In genomic region chr5:43749092-43749491, GRCm38 (mm10) we compare ENCODE assay signal across 17 mouse cellular contexts.
A peak's percentile ranks its signal among the peaks of the same experiment; 100 is the strongest.
DNase-seq lines count a peak whose midpoint lies in the region; ATAC-seq and TF ChIP-seq lines count a peak whose summit lies in the region.
"Had no signal": no experiment of that assay in that cellular context is flagged by ENCODE, and none has a peak within 500 bp of the region (broad histone marks: within the 10 kb centered on the region; RNA-seq: fewer than 3 reads in every experiment).

No protein-coding gene starts in this region.

- 81% methylated on average over 3 of the region's 3 CpGs for WGBS in intestine, postnatal 0 days
- 79% methylated on average over 3 of the region's 3 CpGs for WGBS in intestine, embryonic 15.5 days
- WGBS in midbrain, embryonic 10.5 days: 90% methylated on average over 3 of the region's 3 CpGs

- H3K4me1 ChIP-seq in intestine, postnatal 0 days (replicated peaks; ENCODE audit: control insufficient read depth, insufficient read depth, low read length): no peaks in the 10 kb centered on the region
- no peaks in the 10 kb centered on the region for H3K4me1 ChIP-seq in intestine, embryonic 15.5 days (replicated peaks)
- no peaks in the 10 kb centered on the region for H3K4me1 ChIP-seq in midbrain, embryonic 10.5 days
- H3K4me1 ChIP-seq: heart, embryonic 13.5 days; liver, embryonic 13.5 days; neural tube, embryonic 15.5 days had no signal

- peak; percentile 44; the same call in 1 of the 2 replicates for TF ChIP-seq CTCF in intestine, postnatal 0 days (IDR thresholded peaks at IDR 0.05; ENCODE audit: low read depth)

- no peaks in the 10 kb centered on the region for H3K27me3 ChIP-seq in intestine, postnatal 0 days (replicated peaks; ENCODE audit: control insufficient read depth, insufficient read depth, low read length)
- H3K27me3 ChIP-seq in intestine, embryonic 15.5 days (replicated peaks): no peaks in the 10 kb centered on the region
- no peaks in the 10 kb centered on the region for H3K27me3 ChIP-seq in midbrain, embryonic 10.5 days (ENCODE audit: low read depth, poor library complexity, severe bottlenecking)
- H3K27me3 ChIP-seq: heart, embryonic 13.5 days; liver, embryonic 13.5 days; neural tube, embryonic 15.5 days had no signal

- H3K36me3 ChIP-seq in intestine, postnatal 0 days (ENCODE audit: control insufficient read depth, insufficient read depth): peaks cover 29% of the 10 kb centered on the region
- H3K36me3 ChIP-seq in intestine, embryonic 15.5 days: 0 out of 2 replicates have a peak, but pooled peaks cover 4% of the 10 kb centered on the region
- H3K36me3 ChIP-seq in midbrain, embryonic 10.5 days: peaks cover 38% of the 10 kb centered on the region

- no peak for ATAC-seq in intestine, postnatal 0 days
- no peak for ATAC-seq in intestine, embryonic 15.5 days

- H3K9ac ChIP-seq in intestine, postnatal 0 days (ENCODE audit: low read depth, low read length): no peak overlapping the region
- H3K9ac ChIP-seq in intestine, embryonic 15.5 days: no peak overlapping the region
- H3K9ac ChIP-seq: heart, embryonic 13.5 days; liver, embryonic 13.5 days; neural tube, embryonic 15.5 days had no signal

- peak; percentile 35 for DNase-seq in 3T3-L1 (ENCODE audit: low read depth, low spot score)
- DNase-seq in ES-CJ7 (ENCODE audit: low read depth, low spot score): peak; percentile 40
- peak; percentile 5 for DNase-seq in c-Kit-positive CD71-positive TER-119-negative erythroid progenitor cells, embryonic 14.5 days (ENCODE audit: low read depth)
- DNase-seq in right cerebral cortex, postnatal 10 days (ENCODE audit: low spot score in 2 of 2): no peak
- no peak for DNase-seq in layer of hippocampus, adult 8-10 months (ENCODE audit: low spot score in 2 of 2)
- DNase-seq in midbrain, embryonic 10.5 days (ENCODE audit: low spot score): no peak
- DNase-seq: heart, adult 11 months; heart, postnatal 4 days; kidney, adult 8-10 months; kidney, postnatal 25 days; liver, embryonic 13.5 days; thymus, adult 18-20 months had no signal

- no peaks in the 10 kb centered on the region for H3K9me3 ChIP-seq in intestine, postnatal 0 days (ENCODE audit: control insufficient read depth)
- no peaks in the 10 kb centered on the region for H3K9me3 ChIP-seq in intestine, embryonic 15.5 days
- no peaks in the 10 kb centered on the region for H3K9me3 ChIP-seq in midbrain, embryonic 10.5 days (replicated peaks)
- H3K9me3 ChIP-seq: heart, embryonic 13.5 days; liver, embryonic 13.5 days; neural tube, embryonic 15.5 days had no signal

- no peak overlapping the region for H3K27ac ChIP-seq in intestine, postnatal 0 days (ENCODE audit: low read depth, low read length)
- no peak overlapping the region for H3K27ac ChIP-seq in intestine, embryonic 15.5 days
- no peak overlapping the region for H3K27ac ChIP-seq in midbrain, embryonic 10.5 days (replicated peaks)
- H3K27ac ChIP-seq: heart, embryonic 13.5 days; liver, embryonic 13.5 days; neural tube, embryonic 15.5 days had no signal

- H3K4me2 ChIP-seq in intestine, postnatal 0 days (replicated peaks; ENCODE audit: low read depth): no peak overlapping the region
- no peak overlapping the region for H3K4me2 ChIP-seq in intestine, embryonic 15.5 days (replicated peaks)
- H3K4me2 ChIP-seq: heart, embryonic 13.5 days; liver, embryonic 13.5 days; midbrain, embryonic 11.5 days; neural tube, embryonic 15.5 days had no signal

- H3K4me3 ChIP-seq in intestine, postnatal 0 days (ENCODE audit: low read depth, low read length): no peak overlapping the region
- H3K4me3 ChIP-seq in intestine, embryonic 15.5 days (replicated peaks): no peak overlapping the region
- H3K4me3 ChIP-seq in midbrain, embryonic 10.5 days: no peak overlapping the region
- H3K4me3 ChIP-seq: heart, embryonic 13.5 days; liver, embryonic 13.5 days; neural tube, embryonic 15.5 days had no signal

Comparison
In these comparisons a context has a peak if more than half of its experiments do, and no peak if none do; other contexts are left out.
1. DNase-seq: peak in 3T3-L1 (single experiment), ES-CJ7 (single experiment) and c-Kit-positive CD71-positive TER-119-negative erythroid progenitor cells, embryonic 14.5 days (single experiment); none in right cerebral cortex, postnatal 10 days (0 of 2), layer of hippocampus, adult 8-10 months (0 of 2) and midbrain, embryonic 10.5 days (single experiment).